Mouse (Mus musculus) neural tube, embryonic 13.5 days (tissue): ENCODE results near the gene Emc6. TPM values are rescaled to one million over a fixed set of nuclear protein-coding genes. Genes with fewer than 3 reads are reported as not detected.

Experiments
- ATAC-seq: fragments of 200-750 bp; cut with Nextera tagmentation; 2 replicates; pipeline ENCODE4 v1.8.0; 2017; ENCODE audit warnings: low read depth, mild to moderate bottlenecking, moderate TSS enrichment, moderate library complexity
- H3K27ac ChIP-seq: fragments of 300-500 bp; sonication (generic); replicated peaks from 2 replicates; pipeline ENCODE4 v1.5.1; 2015; ENCODE audit warnings: moderate library complexity, mild to moderate bottlenecking, inconsistent platforms
- H3K27me3 ChIP-seq: fragments of 300-500 bp; sonication (generic); 2 replicates; pipeline ENCODE4 v1.6.1; 2015; ENCODE audit warnings: mild to moderate bottlenecking, inconsistent platforms
- H3K36me3 ChIP-seq: fragments of 300-500 bp; sonication (generic); 2 replicates; pipeline ENCODE4 v1.6.1; 2015; ENCODE audit warnings: mild to moderate bottlenecking, inconsistent platforms
- H3K4me1 ChIP-seq: fragments of 300-500 bp; sonication (generic); replicated peaks from 2 replicates; pipeline ENCODE4 v1.6.1; 2015; ENCODE audit warnings: inconsistent platforms
- H3K4me2 ChIP-seq: fragments of 300-500 bp; sonication (generic); 2 replicates; pipeline ENCODE4 v1.6.1; 2015; ENCODE audit warnings: inconsistent platforms, mild to moderate bottlenecking, moderate library complexity
- H3K4me3 ChIP-seq: fragments of 300-500 bp; sonication (generic); 2 replicates; pipeline ENCODE4 v1.5.1; 2015; ENCODE audit warnings: mild to moderate bottlenecking, inconsistent platforms
- H3K9ac ChIP-seq: fragments of 300-500 bp; sonication (generic); 2 replicates; pipeline ENCODE4 v1.6.1; 2015; ENCODE audit warnings: moderate library complexity, mild to moderate bottlenecking, inconsistent platforms
- H3K9me3 ChIP-seq: fragments of 300-500 bp; sonication (generic); 2 replicates; pipeline ENCODE4 v1.6.1; 2016; ENCODE audit warnings: inconsistent platforms
- WGBS: fragments of 180-500 bp; shearing (Covaris S2); methylation state at CpG from one replicate; pipeline ENCODE4 v1.1.7; 2015; 5-methylcytosine and 5-hydroxymethylcytosine counted together
- polyA plus RNA-seq: library from polyadenylated mRNA; unstranded; fragments of >200 nt; fragmentation: Nextera tagmentation; extraction: Ambion mirVana; gene quantifications from 2 replicates; pipeline ENCODE4 v1.2.1, GENCODE M21; 2015

Gene Emc6
- 130 and 132 TPM in 2 replicates for polyA plus RNA-seq

DNA sequence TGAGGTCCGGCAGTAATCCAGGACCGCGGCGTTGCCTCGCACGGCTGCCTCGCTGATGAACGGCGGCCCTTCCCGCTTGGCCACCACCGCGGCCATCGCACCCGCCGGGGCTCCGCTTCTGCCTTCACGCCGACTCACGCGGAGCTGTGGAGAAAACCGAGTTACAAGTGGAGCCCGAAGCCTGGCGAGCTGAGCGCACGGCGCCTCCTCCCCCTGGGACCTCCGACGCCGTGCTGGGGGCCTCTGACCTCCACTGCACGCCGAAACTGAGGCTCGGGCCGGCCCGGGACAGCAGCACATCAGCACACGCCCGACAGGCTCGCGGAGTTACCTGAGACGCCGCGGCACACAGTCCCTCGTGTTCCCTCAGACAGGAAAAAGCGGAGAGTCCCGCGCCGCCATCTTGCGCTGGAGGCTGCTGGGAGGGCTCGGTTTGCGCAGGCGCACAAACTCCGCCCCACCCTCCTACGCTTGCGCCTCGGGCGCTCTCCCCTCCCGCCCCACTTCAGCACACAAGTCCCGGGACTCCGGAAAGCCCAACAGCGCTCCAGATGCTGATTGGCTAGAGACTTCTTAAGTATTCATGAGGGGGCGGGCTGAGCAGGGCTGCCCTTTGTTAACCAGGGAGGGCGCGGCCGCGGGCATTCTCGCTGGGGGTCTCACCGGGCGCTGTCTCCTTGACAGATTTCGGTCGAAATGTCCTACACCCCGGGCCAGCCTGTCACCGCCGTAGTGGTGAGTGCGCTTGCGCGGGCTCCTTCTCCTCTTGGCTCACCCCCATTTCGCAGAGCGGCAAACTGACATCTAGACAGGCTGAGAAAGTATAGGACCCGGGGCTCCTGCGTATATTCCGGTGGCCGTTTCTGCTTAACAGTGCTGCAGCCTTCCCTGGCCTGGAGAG, at the start of gene Emc6, which contains the start of gene Tax1bp3:
Emc6 (minus strand) TSS at position 430 of the 901 bp plus-strand sequence.
Tax1bp3 (plus strand) TSS at position 476 of the 901 bp plus-strand sequence.
- Histone ChIP-seq H3K36me3 (peaks cover 30% of the 10 kb centered on the region), H3K27ac (peak within 1 kb of the TSS; percentile 91), H3K9me3 (no peaks in the 10 kb centered on the region), H3K27me3 (no peaks in the 10 kb centered on the region), H3K4me2 (peak within 1 kb of the TSS; percentile 88), H3K4me1 (peaks cover 55% of the 10 kb centered on the region), H3K4me3 (peak within 1 kb of the TSS; percentile 96), H3K9ac (peak within 1 kb of the TSS; percentile 96)
- ATAC-seq, result peak; percentile 98
- WGBS, result under 1% methylated on average over 81 of the region's 81 CpGs

- Histone ChIP-seq H3K27ac (no peak overlapping the region), H3K36me3 (no peaks in the 10 kb centered on the region), H3K4me3 (no peak overlapping the region), H3K9ac (no peak overlapping the region), H3K4me1 (no peaks in the 10 kb centered on the region), H3K4me2 (no peak overlapping the region), H3K27me3 (no peaks in the 10 kb centered on the region), H3K9me3 (no peaks in the 10 kb centered on the region)
- 87% methylated on average over 6 of the region's 6 CpGs for WGBS
- ATAC-seq, result no peak
Measured at GRCm38 (mm10) chr11:73225856-73226255, 49.0 kb upstream of the Emc6 start.

GRCm38 (mm10) chr11:73223966-73224365, 47.1 kb upstream of the Emc6 start:
- Histone ChIP-seq H3K4me2 (no peak overlapping the region), H3K4me3 (no peak overlapping the region), H3K27ac (no peak overlapping the region), H3K9ac (no peak overlapping the region), H3K36me3 (no peaks in the 10 kb centered on the region), H3K27me3 (no peaks in the 10 kb centered on the region), H3K9me3 (no peaks in the 10 kb centered on the region), H3K4me1 (no peaks in the 10 kb centered on the region)
- WGBS, result 67% methylated on average over 2 of the region's 2 CpGs
- no peak for ATAC-seq

GRCm38 (mm10) chr11:73222846-73223245, 46.0 kb upstream of the Emc6 start:
- Histone ChIP-seq H3K4me2 (no peak overlapping the region), H3K9me3 (no peaks in the 10 kb centered on the region), H3K36me3 (no peaks in the 10 kb centered on the region), H3K27ac (no peak overlapping the region), H3K4me3 (no peak overlapping the region), H3K9ac (no peak overlapping the region), H3K27me3 (no peaks in the 10 kb centered on the region), H3K4me1 (no peaks in the 10 kb centered on the region)
- WGBS, result 41% methylated on average over 5 of the region's 5 CpGs
- no peak for ATAC-seq

GRCm38 (mm10) chr11:73220651-73221050, 43.8 kb upstream of the Emc6 start:
- WGBS, result 88% methylated on average over 1 of the region's 1 CpGs
- Histone ChIP-seq H3K9ac (no peak overlapping the region), H3K36me3 (no peaks in the 10 kb centered on the region), H3K4me2 (no peak overlapping the region), H3K27me3 (no peaks in the 10 kb centered on the region), H3K9me3 (no peaks in the 10 kb centered on the region), H3K4me3 (no peak overlapping the region), H3K27ac (no peak overlapping the region), H3K4me1 (no peaks in the 10 kb centered on the region)
- no peak for ATAC-seq

DNA sequence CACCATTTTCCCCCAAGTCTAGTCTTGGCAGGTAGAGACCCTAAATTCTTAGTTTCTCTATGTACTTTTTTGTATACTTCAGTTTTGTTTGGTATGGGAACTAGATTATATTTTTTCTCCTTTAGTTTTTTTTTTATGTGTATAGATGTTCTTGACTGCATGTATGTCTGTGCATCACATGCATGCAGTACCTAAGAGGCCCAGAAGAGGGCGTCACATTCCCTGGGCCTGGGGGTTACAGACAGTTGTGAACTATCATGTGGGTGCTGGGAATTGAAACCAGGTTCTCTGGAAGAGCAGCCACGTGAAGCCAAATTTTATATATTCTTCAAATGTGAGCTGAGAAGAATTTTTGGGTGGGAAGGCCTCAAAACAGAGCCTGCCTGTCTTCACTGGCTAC, 42.8 kb upstream of the Emc6 start:
- Histone ChIP-seq H3K27me3 (no peaks in the 10 kb centered on the region), H3K4me2 (no peak overlapping the region), H3K27ac (no peak overlapping the region), H3K4me1 (no peaks in the 10 kb centered on the region), H3K9me3 (no peaks in the 10 kb centered on the region), H3K9ac (no peak overlapping the region), H3K36me3 (no peaks in the 10 kb centered on the region), H3K4me3 (no peak overlapping the region)
- ATAC-seq, result no peak
- 69% methylated on average over 2 of the region's 2 CpGs for WGBS

DNA sequence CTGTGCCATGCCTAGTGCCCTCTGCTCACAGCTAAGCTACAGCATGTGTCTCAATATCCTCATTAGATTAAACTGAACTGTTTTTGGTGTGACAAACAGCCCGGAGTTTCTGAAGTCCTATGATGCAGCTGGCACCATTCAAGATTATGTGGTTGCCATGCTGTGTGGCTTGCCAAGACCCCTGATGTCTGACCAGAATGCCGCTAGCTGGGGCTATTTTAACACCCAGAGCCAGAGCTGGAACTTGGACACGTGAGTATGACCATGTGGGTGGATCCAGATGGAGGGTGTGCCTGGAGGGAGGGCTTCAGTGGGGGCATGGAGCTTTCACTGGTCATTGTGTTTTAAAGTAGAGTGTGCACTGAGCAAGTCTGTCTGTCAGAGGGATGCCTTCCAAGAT, 37.1 kb upstream of the Emc6 start:
- no peak overlapping the region for H3K27ac ChIP-seq
- no peaks in the 10 kb centered on the region for H3K4me1 ChIP-seq
- no peak for ATAC-seq
- H3K4me3 ChIP-seq, result no peak overlapping the region
- no peaks in the 10 kb centered on the region for H3K27me3 ChIP-seq
- H3K9ac ChIP-seq, result no peak overlapping the region
- H3K36me3 ChIP-seq, result no peaks in the 10 kb centered on the region
- 79% methylated on average over 3 of the region's 3 CpGs for WGBS
- no peaks in the 10 kb centered on the region for H3K9me3 ChIP-seq
- H3K4me2 ChIP-seq, result no peak overlapping the region

DNA sequence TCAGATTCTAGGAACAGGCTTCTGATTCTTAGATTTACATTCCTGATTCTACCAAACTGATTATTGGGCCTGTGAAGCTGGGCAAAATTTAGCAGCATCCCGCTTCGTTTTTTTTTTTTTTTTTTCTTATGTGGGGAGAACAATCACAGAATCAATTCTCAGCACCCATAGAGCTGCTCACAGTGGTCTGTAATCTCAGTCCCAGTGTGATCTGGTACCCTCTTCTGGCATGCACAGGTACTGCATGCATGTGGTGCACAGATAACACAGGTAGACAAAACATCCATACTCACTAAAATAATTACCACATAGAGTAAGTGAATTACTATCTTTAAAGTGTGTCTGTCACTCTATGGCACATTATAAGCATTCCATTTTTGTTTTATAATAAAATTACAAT, 30.8 kb upstream of the Emc6 start:
- Histone ChIP-seq H3K4me2 (no peak overlapping the region), H3K9ac (no peak overlapping the region), H3K4me1 (0 out of 2 replicates have a peak, but pooled peaks cover 7% of the 10 kb centered on the region), H3K4me3 (no peak overlapping the region), H3K9me3 (no peaks in the 10 kb centered on the region), H3K27ac (no peak overlapping the region), H3K27me3 (no peaks in the 10 kb centered on the region), H3K36me3 (no peaks in the 10 kb centered on the region)
- no peak for ATAC-seq
- WGBS, result 89% methylated on average over 2 of the region's 2 CpGs

GRCm38 (mm10) chr11:73205194-73205593, 28.4 kb upstream of the Emc6 start:
- H3K4me1 ChIP-seq, result 0 out of 2 replicates have a peak, but pooled peaks cover 7% of the 10 kb centered on the region
- H3K27ac ChIP-seq, result no peak overlapping the region
- H3K36me3 ChIP-seq, result no peaks in the 10 kb centered on the region
- 74% methylated on average over 7 of the region's 7 CpGs for WGBS
- H3K27me3 ChIP-seq, result no peaks in the 10 kb centered on the region
- H3K9ac ChIP-seq, result no peak overlapping the region
- no peak overlapping the region for H3K4me2 ChIP-seq
- no peaks in the 10 kb centered on the region for H3K9me3 ChIP-seq
- no peak for ATAC-seq
- H3K4me3 ChIP-seq, result no peak overlapping the region

- Histone ChIP-seq H3K9ac (no peak overlapping the region), H3K27me3 (no peaks in the 10 kb centered on the region), H3K27ac (no peak overlapping the region), H3K4me1 (peaks cover 13% of the 10 kb centered on the region), H3K9me3 (no peaks in the 10 kb centered on the region), H3K36me3 (no peaks in the 10 kb centered on the region), H3K4me2 (no peak overlapping the region), H3K4me3 (no peak overlapping the region)
- ATAC-seq, result no peak
- WGBS, result 85% methylated on average over 8 of the region's 8 CpGs
Measured at GRCm38 (mm10) chr11:73203895-73204294, 27.1 kb upstream of the Emc6 start.

- Histone ChIP-seq H3K4me1 (peaks cover 30% of the 10 kb centered on the region), H3K9ac (no peak overlapping the region), H3K36me3 (no peaks in the 10 kb centered on the region), H3K4me3 (no peak overlapping the region), H3K27ac (no peak overlapping the region), H3K27me3 (no peaks in the 10 kb centered on the region), H3K9me3 (no peaks in the 10 kb centered on the region), H3K4me2 (no peak overlapping the region)
- no peak for ATAC-seq
- 36% methylated on average over 4 of the region's 4 CpGs for WGBS
Measured at GRCm38 (mm10) chr11:73201597-73201996, 24.8 kb upstream of the Emc6 start.

DNA sequence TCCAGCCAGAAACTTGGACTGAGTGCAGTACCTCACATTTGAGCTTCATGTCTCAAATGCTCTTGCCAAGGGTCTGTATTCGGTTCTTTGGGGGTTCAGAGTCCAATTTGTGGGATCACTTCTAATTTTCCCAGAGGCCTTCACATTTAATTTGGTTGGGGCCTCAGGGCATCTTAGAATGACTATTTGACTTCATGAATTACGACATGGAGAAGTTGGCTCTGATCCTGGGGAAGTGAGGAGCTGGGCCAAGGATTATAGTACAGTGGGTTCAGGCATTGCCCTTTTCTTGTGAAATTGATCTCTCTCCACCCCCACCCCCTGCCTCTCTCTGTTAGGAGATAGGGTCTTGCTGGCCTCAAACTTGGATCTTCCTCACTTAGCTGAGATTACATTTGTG, 24.2 kb upstream of the Emc6 start:
- 76% methylated on average over 2 of the region's 2 CpGs for WGBS
- H3K27me3 ChIP-seq, result no peaks in the 10 kb centered on the region
- ATAC-seq, result no peak
- no peaks in the 10 kb centered on the region for H3K9me3 ChIP-seq
- no peak overlapping the region for H3K9ac ChIP-seq
- H3K27ac ChIP-seq, result peak overlapping the region; percentile 38; the same call in 1 of the 2 replicates
- H3K4me3 ChIP-seq, result no peak overlapping the region
- H3K36me3 ChIP-seq, result peaks cover 2% of the 10 kb centered on the region; the same call in 1 of the 2 replicates
- peaks cover 27% of the 10 kb centered on the region for H3K4me1 ChIP-seq
- H3K4me2 ChIP-seq, result no peak overlapping the region
